Mouse (Mus musculus): ENCODE data around the gene Gtpbp4. TPM values are rescaled to one million over a fixed set of nuclear protein-coding genes. Genes with fewer than 3 reads are reported as not detected.
"Not testable (repeated sequence)": the region's sequence is repeated elsewhere in the genome, so short reads cannot be mapped to it uniquely, and the experiment has no call there.

The Gtpbp4 gene
- polyA plus RNA-seq, 3 experiments from 2014 or later: 62.9 to 90.5 (median 81.1) TPM

- ATAC-seq: no peak
These were observed 23.5 kb downstream of the Gtpbp4 start for GRCm38 (mm10) chr13:8972369-8972768.

GRCm38 (mm10) chr13:8967742-8968141 lies 28.1 kb downstream of the Gtpbp4 start:
- ATAC-seq: no peak

- no peak for ATAC-seq
These were observed 30.7 kb downstream of the Gtpbp4 start for GRCm38 (mm10) chr13:8965224-8965623.

- not testable (repeated sequence) for ATAC-seq
These were observed 33.6 kb downstream of the Gtpbp4 start for GRCm38 (mm10) chr13:8962266-8962665.

GRCm38 (mm10) chr13:8961128-8961888 lies 34.6 kb downstream of the Gtpbp4 start:
- ATAC-seq: not testable (repeated sequence)

GRCm38 (mm10) chr13:8959554-8959953 lies 36.3 kb downstream of the Gtpbp4 start:
- ATAC-seq: not testable (repeated sequence)

- ATAC-seq: not testable (repeated sequence)
These were observed 36.8 kb downstream of the Gtpbp4 start for GRCm38 (mm10) chr13:8959058-8959457.

- not testable (repeated sequence) for ATAC-seq
These were observed 39.0 kb downstream of the Gtpbp4 start for GRCm38 (mm10) chr13:8956873-8957272.

GRCm38 (mm10) chr13:8955127-8955526 lies 40.8 kb downstream of the Gtpbp4 start:
- ATAC-seq: not testable (repeated sequence)

- not testable (repeated sequence) for ATAC-seq
These were observed 43.3 kb downstream of the Gtpbp4 start, which contains the start of gene Idi2 for GRCm38 (mm10) chr13:8952563-8952962. Gene Idi2, plus strand, starts transcription at chr13:8952863.

- ATAC-seq: not testable (repeated sequence)
These were observed 47.8 kb downstream of the Gtpbp4 start, which contains the start of gene Gm9745 for GRCm38 (mm10) chr13:8948131-8948530. Gene Gm9745, minus strand, starts transcription at chr13:8948231.

GRCm38 (mm10) chr13:8943828-8944227 lies 52.1 kb downstream of the Gtpbp4 start:
- ATAC-seq: not testable (repeated sequence)

GRCm38 (mm10) chr13:8941701-8942100 lies 54.2 kb downstream of the Gtpbp4 start:
- not testable (repeated sequence) for ATAC-seq

- ATAC-seq: not testable (repeated sequence)
These were observed 54.8 kb downstream of the Gtpbp4 start for GRCm38 (mm10) chr13:8941110-8941509.

GRCm38 (mm10) chr13:8937611-8938140 lies 58.2 kb downstream of the Gtpbp4 start:
- ATAC-seq: not testable (repeated sequence)

- ATAC-seq: no peak
These were observed 62.4 kb downstream of the Gtpbp4 start for GRCm38 (mm10) chr13:8933499-8933898.

Other genes starting within 250 kb of the Gtpbp4 start
- gene Wdr37, start 124.2 kb downstream of the Gtpbp4 start, polyA plus RNA-seq (2017; shearing (Covaris generic)): 10 to 100 TPM; 40.5 to 53.5 (median 41.2) TPM
- 10 to 100 TPM; 23.3 to 55.0 (median 32.2) TPM for gene Idi1, start 110.6 kb downstream of the Gtpbp4 start, polyA plus RNA-seq (2017; shearing (Covaris generic))
- gene Gm9745, start 47.9 kb downstream of the Gtpbp4 start, polyA plus RNA-seq (2017; shearing (Covaris generic)): not detected
- not detected for gene Idi2, start 43.2 kb downstream of the Gtpbp4 start, polyA plus RNA-seq (2017; shearing (Covaris generic))
- 10 to 100 TPM; 33.8 to 37.2 (median 35.0) TPM for gene Larp4b, start 97.8 kb upstream of the Gtpbp4 start, polyA plus RNA-seq (2017; shearing (Covaris generic))